Mouse (Mus musculus): ENCODE results near the gene Hist1h2an.
"Not testable (repeated sequence)": the region's sequence is repeated elsewhere in the genome, so short reads cannot be mapped to it uniquely, and the experiment has no call there.

The Hist1h2an gene

GRCm38 (mm10) chr13:21783255-21783617 lies 3.8 kb downstream of the Hist1h2an start, which contains the start of gene Hist1h3i:
Gene Hist1h3i (minus strand): TSS chr13:21783370.
- in situ Hi-C loops (cut with MseI, MboI) = no loop called here

- in situ Hi-C loops (cut with MseI, MboI) = not testable (repeated sequence)
Observed at GRCm38 (mm10) chr13:21782361-21783254, 4.4 kb downstream of the Hist1h2an start.

GRCm38 (mm10) chr13:21781639-21782038 lies 5.4 kb downstream of the Hist1h2an start:
- in situ Hi-C loops (cut with MseI, MboI) = no loop called here

- in situ Hi-C loops (cut with MseI, MboI) = no loop called here
Observed at GRCm38 (mm10) chr13:21781021-21781555, 5.9 kb downstream of the Hist1h2an start.

GRCm38 (mm10) chr13:21779767-21780731 lies 7.0 kb downstream of the Hist1h2an start, which contains the start of gene Hist1h1b:
Gene Hist1h1b (minus strand): TSS chr13:21780625.
- in situ Hi-C loops (cut with MseI, MboI) = no loop called here

GRCm38 (mm10) chr13:21778814-21779766 lies 7.9 kb downstream of the Hist1h2an start:
- in situ Hi-C loops (cut with MseI, MboI) = no loop called here

- in situ Hi-C loops (cut with MseI, MboI) = no loop called here
Observed at GRCm38 (mm10) chr13:21755707-21756106, 31.3 kb downstream of the Hist1h2an start.

GRCm38 (mm10) chr13:21754294-21755001 lies 32.6 kb downstream of the Hist1h2an start:
- in situ Hi-C loops (cut with MseI, MboI) = not testable (repeated sequence)

- in situ Hi-C loops (cut with MseI, MboI) = not testable (repeated sequence)
Observed at GRCm38 (mm10) chr13:21753524-21754285, 33.3 kb downstream of the Hist1h2an start, which contains the start of the genes Hist1h2ak and Hist1h2bn. Gene Hist1h2ak (minus strand): TSS chr13:21753827. Gene Hist1h2bn (plus strand): TSS chr13:21754123.

GRCm38 (mm10) chr13:21753051-21753523 lies 33.9 kb downstream of the Hist1h2an start:
- in situ Hi-C loops (cut with MseI, MboI) = no loop called here

GRCm38 (mm10) chr13:21752356-21752755 lies 34.7 kb downstream of the Hist1h2an start:
- in situ Hi-C loops (cut with MseI, MboI) = no loop called here

GRCm38 (mm10) chr13:21751827-21752226 lies 35.2 kb downstream of the Hist1h2an start:
- in situ Hi-C loops (cut with MseI, MboI) = no loop called here

GRCm38 (mm10) chr13:21751417-21751816 lies 35.6 kb downstream of the Hist1h2an start:
- in situ Hi-C loops (cut with MseI, MboI) = no loop called here

- in situ Hi-C loops (cut with MseI, MboI) = not testable (repeated sequence)
Observed at GRCm38 (mm10) chr13:21750159-21751017, 36.6 kb downstream of the Hist1h2an start, which contains the start of gene Hist1h4k. Gene Hist1h4k (minus strand): TSS chr13:21750505.

GRCm38 (mm10) chr13:21749387-21750158 lies 37.4 kb downstream of the Hist1h2an start:
- in situ Hi-C loops (cut with MseI, MboI) = no loop called here

- in situ Hi-C loops (cut with MseI, MboI) = no loop called here
Observed at GRCm38 (mm10) chr13:21745006-21745405, 42.0 kb downstream of the Hist1h2an start.
